Mouse (Mus musculus): ENCODE results near the gene Scel. TPM values are rescaled to one million over a fixed set of nuclear protein-coding genes. Genes with fewer than 3 reads are reported as not detected.

Scel gene
- polyA plus RNA-seq, 1 experiment from 2014 or later = 0.31 TPM

DNA sequence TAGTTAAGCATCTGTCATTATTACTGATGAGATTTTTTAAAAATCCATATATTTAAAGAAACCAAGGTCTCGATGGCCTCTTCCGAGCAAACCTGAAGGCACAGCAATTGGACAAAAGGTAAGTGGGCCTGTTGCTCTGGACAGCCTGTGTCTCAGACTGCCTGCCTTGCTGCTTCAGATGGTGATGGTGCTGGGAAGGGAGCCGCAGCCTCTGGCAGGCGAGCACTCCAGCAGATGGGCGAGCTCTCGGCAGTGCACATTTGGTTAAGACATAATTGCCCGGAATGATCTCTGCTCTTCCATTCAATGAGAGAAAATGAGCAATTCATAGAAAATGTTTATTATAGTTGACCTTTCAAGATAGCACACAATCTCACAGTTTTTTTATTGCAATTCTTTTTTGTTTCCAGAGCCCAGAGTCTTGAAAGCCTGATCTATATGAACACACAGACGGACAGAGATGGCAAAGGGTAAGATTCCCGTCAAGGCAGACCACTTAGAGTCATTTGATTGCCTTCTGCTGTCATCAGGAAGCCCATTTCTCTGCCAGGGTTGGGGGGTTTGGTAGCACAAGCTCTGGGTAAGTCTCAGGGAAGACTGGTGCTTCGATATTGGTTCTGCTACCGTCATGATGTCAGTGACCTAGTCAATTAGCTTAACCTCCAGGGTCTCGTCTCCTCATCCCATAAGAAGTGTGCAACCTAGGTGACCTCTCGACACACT, 58.6 kb downstream of the Scel start:
- H3K4me2 ChIP-seq = no peak overlapping the region
- no peak overlapping the region for H3K9ac ChIP-seq
- ATAC-seq (ENCODE audit: insufficient number of reproducible peaks, low FRiP score) = no peak
- H3K4me1 ChIP-seq (replicated peaks) = no peaks in the 10 kb centered on the region
- H3K9me3 ChIP-seq (replicated peaks) = no peaks in the 10 kb centered on the region
- H3K36me3 ChIP-seq = no peaks in the 10 kb centered on the region
- no peaks in the 10 kb centered on the region for H3K27me3 ChIP-seq (replicated peaks)
- 84% methylated on average over 13 of the region's 13 CpGs for WGBS
- H3K4me3 ChIP-seq = no peak overlapping the region
- no peak overlapping the region for H3K27ac ChIP-seq (ENCODE audit: poor library complexity, severe bottlenecking)

DNA sequence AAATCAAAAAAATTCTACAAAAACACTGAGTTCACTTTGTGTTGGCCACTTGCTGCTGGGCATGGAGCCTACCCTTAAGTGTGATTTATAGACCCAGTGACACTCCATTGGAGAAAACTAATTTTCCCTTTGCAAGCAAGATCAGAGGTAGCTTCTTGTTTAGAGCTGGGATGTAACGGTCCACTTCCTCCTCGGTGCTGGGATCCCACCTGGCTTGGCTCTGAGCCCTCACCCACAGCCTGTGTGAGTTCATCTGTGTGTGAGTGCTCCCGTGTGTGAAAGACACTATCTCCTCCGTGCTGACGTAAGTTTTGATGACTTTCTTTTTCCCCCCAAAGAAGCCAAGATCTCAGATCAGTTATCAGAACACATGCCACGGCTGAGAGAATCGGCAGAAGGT, 62.7 kb downstream of the Scel start:
- H3K27ac ChIP-seq (ENCODE audit: poor library complexity, severe bottlenecking) = no peak overlapping the region
- no peak overlapping the region for H3K4me2 ChIP-seq
- H3K27me3 ChIP-seq (replicated peaks) = no peaks in the 10 kb centered on the region
- ATAC-seq (ENCODE audit: insufficient number of reproducible peaks, low FRiP score) = no peak
- H3K4me3 ChIP-seq = no peak overlapping the region
- no peak overlapping the region for H3K9ac ChIP-seq
- no peaks in the 10 kb centered on the region for H3K4me1 ChIP-seq (replicated peaks)
- H3K36me3 ChIP-seq = no peaks in the 10 kb centered on the region
- 66% methylated on average over 7 of the region's 7 CpGs for WGBS
- no peaks in the 10 kb centered on the region for H3K9me3 ChIP-seq (replicated peaks)

DNA sequence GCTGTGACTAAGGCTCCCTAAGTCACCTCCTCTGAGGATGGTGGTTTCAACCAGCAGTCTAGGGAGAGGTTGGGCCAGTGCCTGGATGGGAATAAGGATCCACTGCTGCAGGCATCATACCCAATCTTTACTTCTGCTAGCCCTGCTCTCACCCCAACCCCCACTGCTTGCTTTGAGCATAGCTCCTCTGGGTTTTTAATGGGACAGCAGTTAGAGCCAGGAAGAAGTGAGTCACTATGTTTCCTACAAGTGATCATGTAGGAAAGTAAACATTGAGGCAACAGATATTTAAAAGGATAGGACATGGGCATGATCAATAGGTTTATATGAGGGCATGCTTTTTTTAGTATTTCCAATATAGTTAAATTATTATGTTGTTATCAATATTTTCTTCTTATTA, 63.9 kb downstream of the Scel start:
- ATAC-seq (ENCODE audit: insufficient number of reproducible peaks, low FRiP score) = no peak
- no peak overlapping the region for H3K4me3 ChIP-seq
- H3K27ac ChIP-seq (ENCODE audit: poor library complexity, severe bottlenecking) = no peak overlapping the region
- H3K36me3 ChIP-seq = no peaks in the 10 kb centered on the region
- H3K27me3 ChIP-seq (replicated peaks) = no peaks in the 10 kb centered on the region
- no peaks in the 10 kb centered on the region for H3K9me3 ChIP-seq (replicated peaks)
- H3K4me1 ChIP-seq (replicated peaks) = no peaks in the 10 kb centered on the region
- no peak overlapping the region for H3K4me2 ChIP-seq
- H3K9ac ChIP-seq = no peak overlapping the region

DNA sequence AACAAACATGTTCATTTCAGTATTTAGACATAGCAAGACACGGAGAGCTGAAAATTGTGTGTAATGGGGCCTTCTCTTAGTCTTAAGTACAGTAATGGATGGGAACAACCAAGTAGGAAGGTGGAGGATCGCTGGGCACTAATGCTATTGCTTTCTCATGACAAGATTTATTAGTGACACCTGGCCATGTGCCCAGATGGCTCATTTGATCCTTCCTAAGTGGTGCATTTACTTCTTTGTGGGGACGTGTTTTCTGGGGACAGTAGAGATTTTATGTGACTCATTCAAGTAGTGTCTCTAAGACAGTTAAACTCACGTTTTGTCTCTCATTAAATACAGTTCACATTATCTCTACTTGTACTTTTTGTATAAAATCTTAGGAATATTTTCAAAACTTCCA, 73.5 kb downstream of the Scel start:
- no peak overlapping the region for H3K9ac ChIP-seq
- H3K27ac ChIP-seq (ENCODE audit: poor library complexity, severe bottlenecking) = no peak overlapping the region
- no peak overlapping the region for H3K4me2 ChIP-seq
- WGBS = 70% methylated on average over 4 of the region's 4 CpGs
- H3K4me3 ChIP-seq = no peak overlapping the region
- H3K36me3 ChIP-seq = no peaks in the 10 kb centered on the region
- H3K27me3 ChIP-seq (replicated peaks) = no peaks in the 10 kb centered on the region
- ATAC-seq (ENCODE audit: insufficient number of reproducible peaks, low FRiP score) = no peak
- H3K4me1 ChIP-seq (replicated peaks) = no peaks in the 10 kb centered on the region
- H3K9me3 ChIP-seq (replicated peaks) = no peaks in the 10 kb centered on the region

DNA sequence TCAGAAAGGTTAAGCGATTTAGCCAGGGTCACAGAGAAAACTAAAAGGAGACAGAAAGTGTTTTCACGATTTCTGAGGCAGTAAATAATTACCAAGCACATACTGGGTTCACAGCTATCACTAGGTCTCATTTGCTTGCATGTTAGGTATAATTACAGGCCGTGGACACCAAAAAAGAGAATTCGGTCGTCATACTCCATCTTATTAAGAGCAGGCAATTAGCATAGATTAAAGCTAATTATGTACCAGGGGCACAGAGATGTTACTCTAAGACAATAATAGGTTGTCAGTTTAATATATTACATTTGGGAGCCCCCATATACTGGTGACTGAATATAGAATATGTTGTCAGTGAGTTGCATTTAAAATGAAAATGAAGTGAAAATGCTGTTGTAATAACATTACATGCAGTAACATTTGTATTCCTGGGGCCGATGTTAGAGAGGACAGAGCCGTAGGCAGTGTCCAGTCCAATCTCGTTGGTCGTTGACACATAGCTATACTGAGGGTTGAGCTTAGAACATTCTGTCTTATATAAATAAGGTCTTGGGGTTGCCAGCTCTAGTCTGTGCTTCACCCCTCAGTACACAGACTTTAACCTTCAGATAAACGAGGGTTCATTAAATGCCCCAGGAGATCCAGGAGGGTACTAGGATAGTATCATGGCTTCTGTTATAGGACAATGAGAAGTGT, 74.2 kb downstream of the Scel start:
- H3K9ac ChIP-seq = no peak overlapping the region
- 81% methylated on average over 10 of the region's 10 CpGs for WGBS
- ATAC-seq (ENCODE audit: insufficient number of reproducible peaks, low FRiP score) = no peak

DNA sequence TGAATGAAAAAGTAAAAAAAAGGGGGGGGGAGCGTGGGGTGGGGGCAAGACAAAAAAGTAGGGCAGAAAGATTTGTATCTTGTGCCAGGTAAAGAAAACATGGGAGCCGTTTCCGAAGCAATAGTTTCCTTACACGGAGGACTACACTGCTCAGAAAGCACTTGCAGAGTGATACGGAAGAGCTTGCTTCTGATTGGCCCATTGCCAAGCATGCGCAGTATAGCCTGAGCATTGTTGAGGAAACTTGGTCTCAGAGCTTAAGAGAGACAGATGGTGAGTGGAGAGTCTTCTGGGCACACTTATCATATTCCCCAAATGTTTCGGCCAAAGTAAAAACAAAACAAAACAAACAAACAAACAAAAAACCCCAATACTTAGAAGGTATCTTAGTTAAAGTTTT, 76.7 kb downstream of the Scel start:
- Histone ChIP-seq H3K9me3 (replicated peaks) (no peaks in the 10 kb centered on the region), H3K4me3 (no peak overlapping the region), H3K36me3 (no peaks in the 10 kb centered on the region), H3K9ac (no peak overlapping the region), H3K4me1 (replicated peaks) (no peaks in the 10 kb centered on the region), H3K27ac (ENCODE audit: poor library complexity, severe bottlenecking) (no peak overlapping the region), H3K4me2 (peak overlapping the region; percentile 31; the same call in 1 of the 2 replicates), H3K27me3 (replicated peaks) (no peaks in the 10 kb centered on the region)
- WGBS = 54% methylated on average over 7 of the region's 7 CpGs
- peak; percentile 64; the same call in 1 of the 2 replicates for ATAC-seq (ENCODE audit: insufficient number of reproducible peaks, low FRiP score)

More for the DNA sequence above, 74.2 kb downstream of the Scel start:
- H3K9me3 ChIP-seq (replicated peaks) = no peaks in the 10 kb centered on the region
- no peaks in the 10 kb centered on the region for H3K36me3 ChIP-seq
- no peak overlapping the region for H3K4me2 ChIP-seq
- H3K27me3 ChIP-seq (replicated peaks) = no peaks in the 10 kb centered on the region
- no peak overlapping the region for H3K27ac ChIP-seq (ENCODE audit: poor library complexity, severe bottlenecking)
- H3K4me3 ChIP-seq = no peak overlapping the region
- no peaks in the 10 kb centered on the region for H3K4me1 ChIP-seq (replicated peaks)

- H3K4me1 ChIP-seq (replicated peaks) = no peaks in the 10 kb centered on the region
- H3K9me3 ChIP-seq (replicated peaks) = no peaks in the 10 kb centered on the region
- H3K9ac ChIP-seq = no peak overlapping the region
- no peaks in the 10 kb centered on the region for H3K36me3 ChIP-seq
- no peaks in the 10 kb centered on the region for H3K27me3 ChIP-seq (replicated peaks)
- no peak overlapping the region for H3K27ac ChIP-seq (ENCODE audit: poor library complexity, severe bottlenecking)
- no peak overlapping the region for H3K4me2 ChIP-seq
- H3K4me3 ChIP-seq = no peak overlapping the region
- WGBS = 64% methylated on average over 5 of the region's 5 CpGs
- no peak for ATAC-seq (ENCODE audit: insufficient number of reproducible peaks, low FRiP score)
Observed at GRCm38 (mm10) chr14:103595870-103596269, 82.7 kb downstream of the Scel start.

- Histone ChIP-seq H3K27ac (ENCODE audit: poor library complexity, severe bottlenecking) (no peak overlapping the region), H3K9ac (no peak overlapping the region), H3K27me3 (replicated peaks) (no peaks in the 10 kb centered on the region), H3K9me3 (replicated peaks) (no peaks in the 10 kb centered on the region), H3K36me3 (no peaks in the 10 kb centered on the region), H3K4me1 (replicated peaks) (no peaks in the 10 kb centered on the region), H3K4me2 (no peak overlapping the region), H3K4me3 (no peak overlapping the region)
- ATAC-seq (ENCODE audit: insufficient number of reproducible peaks, low FRiP score) = no peak
- WGBS = 82% methylated on average over 8 of the region's 8 CpGs
Observed at GRCm38 (mm10) chr14:103608063-103608462, 94.9 kb downstream of the Scel start.

GRCm38 (mm10) chr14:103613573-103614271, 100.6 kb downstream of the Scel start:
- no peak overlapping the region for H3K9ac ChIP-seq
- ATAC-seq (ENCODE audit: insufficient number of reproducible peaks, low FRiP score) = no peak
- no peaks in the 10 kb centered on the region for H3K4me1 ChIP-seq (replicated peaks)
- H3K27me3 ChIP-seq (replicated peaks) = no peaks in the 10 kb centered on the region
- H3K4me2 ChIP-seq = no peak overlapping the region
- 85% methylated on average over 6 of the region's 6 CpGs for WGBS
- H3K9me3 ChIP-seq (replicated peaks) = no peaks in the 10 kb centered on the region
- no peak overlapping the region for H3K27ac ChIP-seq (ENCODE audit: poor library complexity, severe bottlenecking)
- H3K4me3 ChIP-seq = no peak overlapping the region
- H3K36me3 ChIP-seq = no peaks in the 10 kb centered on the region

GRCm38 (mm10) chr14:103614272-103614587, 101.1 kb downstream of the Scel start:
- Histone ChIP-seq H3K4me2 (no peak overlapping the region), H3K9me3 (replicated peaks) (no peaks in the 10 kb centered on the region), H3K27me3 (replicated peaks) (no peaks in the 10 kb centered on the region), H3K4me3 (no peak overlapping the region), H3K4me1 (replicated peaks) (no peaks in the 10 kb centered on the region), H3K36me3 (no peaks in the 10 kb centered on the region), H3K9ac (no peak overlapping the region), H3K27ac (ENCODE audit: poor library complexity, severe bottlenecking) (no peak overlapping the region)
- 91% methylated on average over 4 of the region's 4 CpGs for WGBS
- no peak for ATAC-seq (ENCODE audit: insufficient number of reproducible peaks, low FRiP score)

DNA sequence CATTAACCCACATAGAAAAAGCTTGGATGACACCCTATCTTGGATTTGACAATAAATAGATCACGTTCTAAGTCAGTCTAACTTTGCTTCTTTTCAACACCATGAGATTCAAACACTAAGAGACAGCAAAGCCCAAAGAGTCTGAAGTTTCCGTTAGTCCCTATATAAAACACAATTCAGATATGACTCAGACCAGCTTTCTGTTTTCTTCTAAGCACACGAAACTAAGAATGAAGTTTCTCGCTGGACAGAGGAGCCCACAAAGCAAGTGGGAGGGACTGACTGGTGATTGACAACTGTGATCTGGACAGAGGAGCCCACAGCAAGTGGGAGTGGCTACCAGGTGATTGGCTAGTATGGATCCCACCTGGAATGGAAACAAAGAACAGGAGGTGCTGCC, 106.6 kb downstream of the Scel start:
- H3K36me3 ChIP-seq = no peaks in the 10 kb centered on the region
- WGBS = 82% methylated on average over 4 of the region's 4 CpGs
- H3K4me3 ChIP-seq = no peak overlapping the region
- H3K27me3 ChIP-seq (replicated peaks) = no peaks in the 10 kb centered on the region
- no peak for ATAC-seq (ENCODE audit: insufficient number of reproducible peaks, low FRiP score)
- H3K4me2 ChIP-seq = no peak overlapping the region
- no peaks in the 10 kb centered on the region for H3K9me3 ChIP-seq (replicated peaks)
- H3K4me1 ChIP-seq (replicated peaks) = no peaks in the 10 kb centered on the region
- H3K9ac ChIP-seq = no peak overlapping the region
- H3K27ac ChIP-seq (ENCODE audit: poor library complexity, severe bottlenecking) = no peak overlapping the region

Data from heart, embryonic 12.5 days (tissue).